Mouse (Mus musculus): ENCODE data around the gene Olfr1418.
"Not testable (repeated sequence)": the region's sequence is repeated elsewhere in the genome, so short reads cannot be mapped to it uniquely, and the experiment has no call there.

Olfr1418 gene

GRCm38 (mm10) chr19:11860966-11861365, at the start of gene Olfr1418:
Gene Olfr1418 (minus strand): TSS chr19:11861066.
- DNase-seq, result no peak

- no peak for DNase-seq
Observed at GRCm38 (mm10) chr19:11886265-11886664, 25.4 kb upstream of the Olfr1418 start, which contains the start of gene Olfr1420. Gene Olfr1420 (plus strand): TSS chr19:11886565.

- DNase-seq, result not testable (repeated sequence)
Observed at GRCm38 (mm10) chr19:11878404-11878803, 17.5 kb upstream of the Olfr1418 start.

- DNase-seq, result no peak
Observed at GRCm38 (mm10) chr19:11875006-11875405, 14.1 kb upstream of the Olfr1418 start, which contains the start of gene Olfr1419. Gene Olfr1419 (minus strand): TSS chr19:11875106.

- no peak for DNase-seq
Observed at GRCm38 (mm10) chr19:11867837-11868236, 7.0 kb upstream of the Olfr1418 start.

- DNase-seq, result no peak
Observed at GRCm38 (mm10) chr19:11856506-11856905, 4.4 kb downstream of the Olfr1418 start.

GRCm38 (mm10) chr19:11854821-11855220, 6.0 kb downstream of the Olfr1418 start:
- DNase-seq, result no peak

GRCm38 (mm10) chr19:11852652-11853051, 8.2 kb downstream of the Olfr1418 start:
- no peak for DNase-seq

GRCm38 (mm10) chr19:11846333-11846732, 14.5 kb downstream of the Olfr1418 start:
- DNase-seq, result no peak

- DNase-seq, result no peak
Observed at GRCm38 (mm10) chr19:11839119-11839518, 21.7 kb downstream of the Olfr1418 start, which contains the start of gene Olfr1417. Gene Olfr1417 (minus strand): TSS chr19:11839219.

GRCm38 (mm10) chr19:11823346-11824065, 37.4 kb downstream of the Olfr1418 start:
- no peak for DNase-seq

- peak; percentile 11 for DNase-seq
Observed at GRCm38 (mm10) chr19:11820211-11820610, 40.7 kb downstream of the Olfr1418 start.

GRCm38 (mm10) chr19:11819800-11820199, 41.1 kb downstream of the Olfr1418 start:
- DNase-seq, result peak; percentile 72

GRCm38 (mm10) chr19:11819143-11819700, 41.6 kb downstream of the Olfr1418 start, which contains the start of gene Stx3:
Gene Stx3 (minus strand): TSS chr19:11819403.
- DNase-seq, result no peak

- DNase-seq, result peak; percentile 75
Observed at GRCm38 (mm10) chr19:11818199-11819142, 42.4 kb downstream of the Olfr1418 start.

- no peak for DNase-seq
Observed at GRCm38 (mm10) chr19:11817586-11817985, 43.3 kb downstream of the Olfr1418 start.

GRCm38 (mm10) chr19:11816706-11817105, 44.2 kb downstream of the Olfr1418 start:
- peak; percentile 38 for DNase-seq

- DNase-seq, result peak; percentile 85
Observed at GRCm38 (mm10) chr19:11814742-11815333, 46.0 kb downstream of the Olfr1418 start.

- DNase-seq, result no peak
Observed at GRCm38 (mm10) chr19:11813649-11814048, 47.2 kb downstream of the Olfr1418 start.

- DNase-seq, result no peak
Observed at GRCm38 (mm10) chr19:11813136-11813535, 47.7 kb downstream of the Olfr1418 start.

- DNase-seq, result peak; percentile 51
Observed at GRCm38 (mm10) chr19:11811688-11812365, 49.0 kb downstream of the Olfr1418 start.

GRCm38 (mm10) chr19:11810856-11811255, 50.0 kb downstream of the Olfr1418 start:
- DNase-seq, result peak; percentile 21
